Mouse (Mus musculus) forebrain, embryonic 10.5 days (tissue): ENCODE results near the gene Gck. TPM values are rescaled to one million over a fixed set of nuclear protein-coding genes. Genes with fewer than 3 reads are reported as not detected.
"Not testable (repeated sequence)": the region's sequence is repeated elsewhere in the genome, so short reads cannot be mapped to it uniquely, and the experiment has no call there.

ENCODE experiments used
- DNase-seq: peaks from one replicate; pipeline ENCODE4 v3.0.0-alpha.2; 2017; ENCODE audit warnings: low spot score; ENCODE audit errors: extremely low spot score
- H3K27ac ChIP-seq: fragments of 300-500 bp; sonication (generic); 2 replicates; pipeline ENCODE4 v1.5.1; 2016; ENCODE audit warnings: mild to moderate bottlenecking
- H3K27me3 ChIP-seq: fragments of 300-500 bp; sonication (generic); 2 replicates; pipeline ENCODE4 v1.6.1; 2016; ENCODE audit warnings: mild to moderate bottlenecking; ENCODE audit not compliant: poor library complexity, severe bottlenecking
- H3K36me3 ChIP-seq: fragments of 300-500 bp; sonication (generic); replicated peaks from 2 replicates; pipeline ENCODE4 v1.6.1; 2016; ENCODE audit warnings: mild to moderate bottlenecking, moderate library complexity
- H3K4me1 ChIP-seq: fragments of 300-500 bp; sonication (generic); 2 replicates; pipeline ENCODE4 v1.6.1; 2016
- H3K4me3 ChIP-seq: fragments of 300-500 bp; sonication (generic); 2 replicates; pipeline ENCODE4 v1.5.1; 2016; ENCODE audit warnings: mild to moderate bottlenecking, moderate library complexity
- H3K9me3 ChIP-seq: fragments of 300-500 bp; sonication (generic); 2 replicates; pipeline ENCODE4 v1.6.1; 2016; ENCODE audit warnings: mild to moderate bottlenecking, moderate library complexity
- WGBS: fragments of 180-500 bp; shearing (Covaris S2); methylation state at CpG from one replicate; pipeline ENCODE4 v1.1.7; 2016; 5-methylcytosine and 5-hydroxymethylcytosine counted together
- polyA plus RNA-seq: library from polyadenylated mRNA; unstranded; fragments of >200 nt; fragmentation: Nextera tagmentation; extraction: Ambion mirVana; gene quantifications from 2 replicates; pipeline ENCODE4 v1.2.1, GENCODE M21; 2016

Gene Gck
- polyA plus RNA-seq, 1 experiment from 2014 or later, result 2.5 TPM

DNA sequence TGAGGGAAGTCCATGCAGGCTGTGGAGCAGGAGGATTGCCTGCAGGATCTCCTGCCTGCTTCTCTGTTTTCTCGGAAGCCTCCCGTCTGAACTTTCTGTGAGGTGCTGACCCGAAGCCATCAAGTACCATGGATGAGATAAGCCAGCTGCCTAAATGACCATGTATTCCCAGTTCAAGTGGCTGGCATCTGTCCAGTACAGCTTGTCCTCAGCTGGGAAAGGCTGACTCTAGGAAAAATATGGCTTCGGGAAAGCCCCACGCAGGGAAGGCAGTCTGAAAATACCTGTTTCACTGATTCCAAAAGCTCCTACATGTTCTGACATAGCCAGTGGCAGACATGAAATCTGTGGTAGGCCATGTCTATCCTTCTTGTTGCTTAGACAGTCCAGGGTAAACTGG lies 2.6 kb upstream of the Gck start:
- WGBS, result 92% methylated on average over 5 of the region's 5 CpGs
- no peaks in the 10 kb centered on the region for H3K9me3 ChIP-seq

DNA sequence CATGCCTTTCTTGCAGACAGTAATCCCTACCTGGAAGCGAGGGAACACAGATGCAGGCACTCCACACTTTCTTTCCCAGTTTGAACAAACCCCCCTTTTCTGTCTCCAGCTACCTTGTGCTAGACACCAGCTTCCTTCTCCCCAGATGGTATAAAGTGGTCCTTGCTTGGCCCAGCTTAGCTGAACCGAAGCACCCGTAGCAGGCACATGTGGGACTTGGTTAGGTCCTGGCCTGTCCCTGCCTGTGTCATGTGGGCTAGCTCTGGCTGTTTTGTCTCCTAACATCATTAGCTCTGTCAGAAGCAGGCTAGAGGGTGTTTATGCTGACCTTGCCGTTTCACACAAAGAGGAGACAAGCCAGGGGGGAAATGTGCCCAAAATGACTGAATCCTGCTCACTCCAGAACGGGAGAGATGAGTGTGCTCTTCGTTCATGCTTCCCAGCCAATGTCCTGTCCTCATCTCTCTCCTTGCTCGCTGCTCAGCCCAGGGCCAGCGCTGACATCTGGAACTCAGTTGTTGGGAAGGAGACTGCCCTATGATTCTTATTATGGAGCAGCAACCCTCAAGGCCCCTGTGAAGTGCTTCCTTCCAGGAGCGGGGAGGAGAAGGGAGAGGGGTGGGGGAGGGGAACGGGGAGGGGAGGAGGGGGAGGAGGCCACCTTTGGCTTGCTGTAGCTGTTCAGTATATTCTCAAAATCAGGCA lies 1.2 kb downstream of the Gck start:
- no peak for DNase-seq
- no peaks in the 10 kb centered on the region for H3K27me3 ChIP-seq
- peak overlapping the region; percentile 77 for H3K27ac ChIP-seq
- no peaks in the 10 kb centered on the region for H3K36me3 ChIP-seq
- H3K4me3 ChIP-seq, result no peak overlapping the region
- WGBS, result 53% methylated on average over 10 of the region's 10 CpGs
- peaks cover 28% of the 10 kb centered on the region for H3K4me1 ChIP-seq
- no peaks in the 10 kb centered on the region for H3K9me3 ChIP-seq

More for the DNA sequence above, 2.6 kb upstream of the Gck start:
- H3K27me3 ChIP-seq, result no peaks in the 10 kb centered on the region
- H3K4me1 ChIP-seq, result peaks cover 49% of the 10 kb centered on the region
- H3K4me3 ChIP-seq, result no peak overlapping the region
- peaks cover 3% of the 10 kb centered on the region for H3K36me3 ChIP-seq
- no peak for DNase-seq
- H3K27ac ChIP-seq, result no peak overlapping the region

DNA sequence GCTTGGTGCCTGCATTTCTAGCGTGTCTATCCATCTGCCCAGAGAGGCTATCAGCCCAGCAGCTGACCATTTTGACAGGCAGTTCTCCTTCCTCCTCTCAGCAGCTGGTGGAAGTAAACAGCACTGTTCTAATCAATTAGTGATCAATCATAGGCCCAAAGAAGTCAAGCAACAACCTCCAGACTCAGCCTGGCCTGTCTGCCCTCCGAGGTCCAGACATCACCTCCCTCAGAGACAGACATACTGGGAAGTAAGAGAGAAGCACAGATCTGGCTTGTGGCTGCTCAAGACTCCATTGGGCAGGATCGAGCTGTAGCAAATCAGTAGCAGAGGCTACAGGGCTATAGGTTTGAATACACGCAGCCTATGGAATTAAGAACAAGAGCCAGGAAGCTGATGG lies 2.1 kb downstream of the Gck start:
- Histone ChIP-seq H3K36me3 (no peaks in the 10 kb centered on the region), H3K9me3 (no peaks in the 10 kb centered on the region), H3K4me1 (peaks cover 31% of the 10 kb centered on the region), H3K4me3 (no peak overlapping the region), H3K27me3 (no peaks in the 10 kb centered on the region), H3K27ac (peak overlapping the region; percentile 77; the same call in 1 of the 2 replicates)
- 70% methylated on average over 4 of the region's 4 CpGs for WGBS
- no peak for DNase-seq

DNA sequence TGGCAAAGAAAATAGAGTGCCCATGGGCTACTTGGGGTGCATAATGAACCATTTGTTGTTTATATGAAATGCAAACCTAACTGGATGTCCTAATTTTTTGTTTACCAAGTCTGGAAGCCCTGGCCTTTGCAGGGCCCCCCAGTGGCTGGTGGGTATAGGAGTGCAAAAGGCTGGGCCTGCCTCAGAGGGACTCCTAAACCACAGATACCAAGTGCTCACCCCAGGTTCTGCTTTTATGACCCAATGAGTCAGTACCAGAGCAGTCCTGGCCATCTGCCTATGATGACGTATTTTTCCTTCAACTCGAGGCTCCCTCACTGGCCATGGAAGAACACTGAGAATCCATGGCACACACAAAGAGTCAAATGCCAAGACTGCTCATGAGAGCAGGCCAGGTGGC lies 4.8 kb downstream of the Gck start:
- peaks cover 30% of the 10 kb centered on the region for H3K4me1 ChIP-seq
- no peak for DNase-seq
- H3K27ac ChIP-seq, result no peak overlapping the region
- H3K36me3 ChIP-seq, result no peaks in the 10 kb centered on the region
- WGBS, result 78% methylated on average over 2 of the region's 2 CpGs
- H3K9me3 ChIP-seq, result no peaks in the 10 kb centered on the region
- no peak overlapping the region for H3K4me3 ChIP-seq
- no peaks in the 10 kb centered on the region for H3K27me3 ChIP-seq

DNA sequence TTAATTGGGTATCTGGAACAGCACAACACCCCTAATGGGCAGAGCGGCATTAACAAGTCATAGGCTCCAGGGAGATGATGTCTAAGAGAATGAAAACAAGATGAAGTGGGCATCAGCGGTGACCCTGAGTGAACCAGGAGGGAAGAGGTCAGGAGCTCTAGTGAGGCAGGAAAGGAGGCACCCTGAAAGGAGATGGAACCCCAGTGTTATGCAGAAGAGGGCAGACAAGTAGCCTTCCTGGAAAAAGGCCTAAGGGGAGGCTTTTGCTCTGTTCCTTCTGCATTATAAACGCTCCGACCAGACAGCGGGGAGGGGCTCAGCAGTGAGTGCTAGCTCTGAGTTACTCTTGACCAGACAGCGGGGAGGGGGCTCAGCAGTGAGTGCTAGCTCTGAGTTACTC lies 6.9 kb downstream of the Gck start:
- WGBS, result 68% methylated on average over 6 of the region's 6 CpGs
- H3K27ac ChIP-seq, result no peak overlapping the region
- H3K9me3 ChIP-seq, result no peaks in the 10 kb centered on the region
- no peak overlapping the region for H3K4me3 ChIP-seq
- peaks cover 9% of the 10 kb centered on the region for H3K4me1 ChIP-seq
- H3K27me3 ChIP-seq, result no peaks in the 10 kb centered on the region
- H3K36me3 ChIP-seq, result no peaks in the 10 kb centered on the region
- no peak for DNase-seq

GRCm38 (mm10) chr11:5934531-5934930 lies 15.3 kb downstream of the Gck start:
- not testable (repeated sequence) for H3K36me3 ChIP-seq, H3K27ac ChIP-seq, DNase-seq, H3K27me3 ChIP-seq, H3K4me1 ChIP-seq, H3K4me3 ChIP-seq
- peaks cover 13% of the 10 kb centered on the region; the same call in 1 of the 2 replicates for H3K9me3 ChIP-seq
- WGBS, result 94% methylated on average over 11 of the region's 11 CpGs

DNA sequence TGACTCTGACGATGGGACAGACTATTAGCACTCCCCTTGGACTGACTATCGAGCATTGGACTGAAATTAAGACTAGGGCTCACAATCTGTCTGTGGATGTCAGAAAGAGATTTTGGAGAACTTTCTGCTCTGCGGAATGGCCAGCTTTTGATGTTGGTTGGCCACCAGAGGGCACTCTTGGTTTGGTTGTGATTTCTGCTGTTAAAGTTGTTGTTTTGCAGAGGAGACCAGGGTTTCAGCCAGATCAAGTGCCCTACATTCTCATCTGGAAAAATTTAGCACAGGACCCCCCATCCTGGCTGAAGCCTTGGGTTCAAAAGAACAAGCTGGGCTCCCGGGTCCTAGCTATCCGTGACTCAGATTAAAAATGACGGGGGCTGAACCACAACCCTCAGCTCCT lies 17.9 kb downstream of the Gck start:
- H3K9me3 ChIP-seq, result peaks cover 19% of the 10 kb centered on the region; the same call in 1 of the 2 replicates
- H3K4me1 ChIP-seq, H3K27me3 ChIP-seq, H3K27ac ChIP-seq, H3K4me3 ChIP-seq, DNase-seq, H3K36me3 ChIP-seq: not testable (repeated sequence)
- WGBS, result 87% methylated on average over 6 of the region's 6 CpGs

- H3K36me3 ChIP-seq, result no peaks in the 10 kb centered on the region
- H3K4me3 ChIP-seq, result no peak overlapping the region
- H3K27me3 ChIP-seq, result no peaks in the 10 kb centered on the region
- H3K27ac ChIP-seq, result no peak overlapping the region
- no peaks in the 10 kb centered on the region for H3K4me1 ChIP-seq
- 74% methylated on average over 1 of the region's 1 CpGs for WGBS
- no peak for DNase-seq
- H3K9me3 ChIP-seq, result peaks cover 19% of the 10 kb centered on the region; the same call in 1 of the 2 replicates
Observed at GRCm38 (mm10) chr11:5930578-5930977, 19.3 kb downstream of the Gck start.

- peaks cover 11% of the 10 kb centered on the region; the same call in 1 of the 2 replicates for H3K9me3 ChIP-seq
- 87% methylated on average over 3 of the region's 3 CpGs for WGBS
- H3K27me3 ChIP-seq, result no peaks in the 10 kb centered on the region
- no peak for DNase-seq
- H3K27ac ChIP-seq, result no peak overlapping the region
- no peaks in the 10 kb centered on the region for H3K4me1 ChIP-seq
- no peak overlapping the region for H3K4me3 ChIP-seq
- no peaks in the 10 kb centered on the region for H3K36me3 ChIP-seq
Observed at GRCm38 (mm10) chr11:5926696-5927220, 23.1 kb downstream of the Gck start.

DNA sequence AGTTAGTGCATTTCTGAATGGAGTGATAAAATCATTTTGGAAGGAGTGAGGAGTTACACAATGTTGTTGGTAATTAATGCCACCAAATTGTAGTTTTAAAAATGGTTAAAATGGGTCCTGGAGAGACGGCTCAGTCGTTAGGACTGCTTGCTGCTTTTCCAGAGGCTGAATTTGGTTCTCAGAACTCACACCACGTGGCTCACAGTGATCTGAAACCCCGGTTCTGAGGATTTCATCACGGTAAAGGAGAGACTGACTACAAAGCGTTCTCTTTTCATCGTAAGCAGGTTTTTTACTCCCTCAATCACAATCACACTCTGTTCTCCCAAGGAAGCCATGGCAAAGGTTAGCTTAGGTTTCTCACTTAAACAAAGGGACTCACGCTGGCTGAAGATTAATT lies 25.2 kb downstream of the Gck start:
- H3K9me3 ChIP-seq, result peaks cover 6% of the 10 kb centered on the region; the same call in 1 of the 2 replicates
- H3K27me3 ChIP-seq, result no peaks in the 10 kb centered on the region
- H3K36me3 ChIP-seq, result no peaks in the 10 kb centered on the region
- no peak overlapping the region for H3K4me3 ChIP-seq
- 67% methylated on average over 8 of the region's 8 CpGs for WGBS
- 0 out of 2 replicates have a peak, but pooled peaks cover 5% of the 10 kb centered on the region for H3K4me1 ChIP-seq
- no peak for DNase-seq
- no peak overlapping the region for H3K27ac ChIP-seq

DNA sequence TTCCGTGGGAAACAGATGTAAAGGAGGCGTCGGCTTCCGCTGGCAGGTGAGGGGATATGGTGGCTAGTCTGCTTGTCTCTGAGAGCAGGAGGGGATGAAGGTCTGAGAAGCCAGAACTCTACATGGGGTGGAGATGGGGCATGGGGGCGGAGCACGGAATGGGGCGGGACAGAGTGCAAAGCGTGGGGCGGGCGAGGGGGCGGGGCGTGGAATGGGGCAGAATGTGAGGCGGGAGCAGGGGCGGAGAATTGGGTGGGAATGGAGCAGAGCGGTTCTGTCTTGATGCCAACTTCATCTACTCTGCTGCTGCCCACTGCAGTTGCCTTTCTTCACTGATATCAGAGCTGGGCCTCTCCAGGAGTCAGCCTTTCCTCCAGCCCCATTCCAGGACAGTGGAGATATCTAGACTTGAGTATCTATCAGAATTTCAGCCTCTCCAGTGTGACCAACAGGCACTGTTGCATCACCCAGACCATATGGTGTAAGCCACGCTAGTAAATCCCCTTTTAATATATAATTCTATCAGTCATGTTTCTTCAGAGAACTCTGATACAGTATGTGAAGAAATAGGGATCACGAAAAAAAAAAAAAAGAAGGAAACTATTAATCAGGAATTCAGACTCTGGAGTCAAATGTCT lies 29.4 kb downstream of the Gck start:
- Histone ChIP-seq H3K27ac (no peak overlapping the region), H3K36me3 (no peaks in the 10 kb centered on the region), H3K27me3 (no peaks in the 10 kb centered on the region), H3K9me3 (no peaks in the 10 kb centered on the region), H3K4me1 (0 out of 2 replicates have a peak, but pooled peaks cover 5% of the 10 kb centered on the region), H3K4me3 (no peak overlapping the region)
- WGBS, result 32% methylated on average over 17 of the region's 17 CpGs
- no peak for DNase-seq

GRCm38 (mm10) chr11:5919606-5920005 lies 30.3 kb downstream of the Gck start:
- Histone ChIP-seq H3K36me3 (no peaks in the 10 kb centered on the region), H3K27me3 (no peaks in the 10 kb centered on the region), H3K9me3 (no peaks in the 10 kb centered on the region), H3K27ac (no peak overlapping the region), H3K4me3 (no peak overlapping the region), H3K4me1 (0 out of 2 replicates have a peak, but pooled peaks cover 5% of the 10 kb centered on the region)
- DNase-seq, result no peak
- WGBS, result 95% methylated on average over 4 of the region's 4 CpGs

DNA sequence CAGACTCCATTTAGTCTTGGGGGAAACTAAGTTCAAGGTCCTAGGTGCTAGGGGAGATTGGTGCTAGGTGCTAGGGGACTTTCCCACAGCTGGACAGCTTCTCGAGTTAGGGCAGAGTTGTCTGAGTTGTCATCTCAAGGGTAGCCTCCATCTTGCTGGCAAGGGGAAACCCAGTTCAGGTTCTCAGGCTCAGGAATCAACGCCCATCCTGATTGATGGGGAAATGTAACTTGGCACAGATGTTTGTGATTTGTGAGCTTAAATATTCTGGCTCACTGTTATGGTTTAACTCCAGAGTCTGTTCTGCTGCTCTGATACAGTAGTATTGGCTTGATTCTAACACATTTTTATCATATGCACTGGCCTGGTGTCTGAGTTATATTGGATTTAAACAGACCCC lies 31.8 kb downstream of the Gck start:
- 71% methylated on average over 2 of the region's 2 CpGs for WGBS
- H3K4me1 ChIP-seq, result 0 out of 2 replicates have a peak, but pooled peaks cover 5% of the 10 kb centered on the region
- no peak for DNase-seq
- no peaks in the 10 kb centered on the region for H3K9me3 ChIP-seq
- H3K4me3 ChIP-seq, result no peak overlapping the region
- no peak overlapping the region for H3K27ac ChIP-seq
- no peaks in the 10 kb centered on the region for H3K36me3 ChIP-seq
- no peaks in the 10 kb centered on the region; the same call in 1 of the 2 replicates for H3K27me3 ChIP-seq
